Comparison of ENCODE assay signal across 12 mouse cellular contexts in genomic region chr10:52235461-52235860, GRCm38 (mm10). TPM values are rescaled to one million over a fixed set of nuclear protein-coding genes. Genes with fewer than 3 reads are reported as not detected.
DNase-seq lines count a peak whose midpoint lies in the region; ATAC-seq and TF ChIP-seq lines count a peak whose summit lies in the region.
"Had no signal": no experiment of that assay in that cellular context is flagged by ENCODE, and none has a peak within 500 bp of the region (broad histone marks: within the 10 kb centered on the region; RNA-seq: fewer than 3 reads in every experiment).

No protein-coding gene starts in this region.

- peaks cover 11% of the 10 kb centered on the region for H3K36me3 ChIP-seq in forebrain, embryonic 10.5 days (replicated peaks)
- no peaks in the 10 kb centered on the region for H3K36me3 ChIP-seq in forebrain, postnatal 0 days (ENCODE audit: insufficient read depth)
- no peaks in the 10 kb centered on the region for H3K36me3 ChIP-seq in lung, postnatal 0 days (ENCODE audit: insufficient read depth, low read length)
- H3K36me3 ChIP-seq in intestine, embryonic 14.5 days (ENCODE audit: control insufficient read depth, insufficient read depth, low read length), result no peaks in the 10 kb centered on the region
- no peaks in the 10 kb centered on the region for H3K36me3 ChIP-seq in neural tube, embryonic 15.5 days

- peak overlapping the region; percentile 74 for H3K4me3 ChIP-seq in forebrain, embryonic 10.5 days
- no peak overlapping the region for H3K4me3 ChIP-seq in forebrain, postnatal 0 days (ENCODE audit: low read depth, low read length)
- H3K4me3 ChIP-seq in lung, postnatal 0 days (ENCODE audit: low read depth, low read length), result peak overlapping the region; percentile 86; the same call in 1 of the 2 replicates
- peak overlapping the region; percentile 76 for H3K4me3 ChIP-seq in intestine, embryonic 14.5 days (ENCODE audit: low read depth, low read length)
- H3K4me3 ChIP-seq in neural tube, embryonic 15.5 days (replicated peaks), result peak overlapping the region; percentile 80
- H3K4me3 ChIP-seq in layer of hippocampus, adult 2 months, result no peak overlapping the region
- H3K4me3 ChIP-seq: erythroblast, embryonic 14.5 days had no signal

- H3K9ac ChIP-seq in forebrain, postnatal 0 days, result no peak overlapping the region
- H3K9ac ChIP-seq in lung, postnatal 0 days (replicated peaks; ENCODE audit: low read depth), result no peak overlapping the region
- H3K9ac ChIP-seq in intestine, embryonic 14.5 days (ENCODE audit: low read length), result no peak overlapping the region
- H3K9ac ChIP-seq in neural tube, embryonic 15.5 days (replicated peaks), result no peak overlapping the region

- 0 out of 2 replicates have a peak, but pooled peaks have one; percentile 19 for TF ChIP-seq EP300 in lung, postnatal 0 days (IDR thresholded peaks at IDR 0.05)

- 79% methylated on average over 5 of the region's 5 CpGs for WGBS in forebrain, embryonic 10.5 days
- WGBS in forebrain, postnatal 0 days, result 78% methylated on average over 5 of the region's 5 CpGs
- WGBS in lung, postnatal 0 days, result 71% methylated on average over 5 of the region's 5 CpGs
- WGBS in intestine, embryonic 14.5 days, result 79% methylated on average over 5 of the region's 5 CpGs
- WGBS in neural tube, embryonic 15.5 days, result 81% methylated on average over 5 of the region's 5 CpGs

- peaks cover 6% of the 10 kb centered on the region; the same call in 1 of the 2 replicates for H3K9me3 ChIP-seq in forebrain, embryonic 10.5 days
- no peaks in the 10 kb centered on the region for H3K9me3 ChIP-seq in forebrain, postnatal 0 days (ENCODE audit: low read length)
- H3K9me3 ChIP-seq in lung, postnatal 0 days (ENCODE audit: low read length), result no peaks in the 10 kb centered on the region
- H3K9me3 ChIP-seq in intestine, embryonic 14.5 days (ENCODE audit: control insufficient read depth, low read length), result no peaks in the 10 kb centered on the region
- no peaks in the 10 kb centered on the region for H3K9me3 ChIP-seq in neural tube, embryonic 15.5 days (replicated peaks)

- TF ChIP-seq CTCF in forebrain, postnatal 0 days (IDR thresholded peaks at IDR 0.05; ENCODE audit: low read depth), result no peak
- TF ChIP-seq CTCF in lung, postnatal 0 days (IDR thresholded peaks at IDR 0.05), result no peak
- no peak for TF ChIP-seq CTCF in layer of hippocampus, adult 2 months (conservative IDR thresholded peaks at IDR 0.05)

- no peak for ATAC-seq in forebrain, postnatal 0 days
- no peak for ATAC-seq in lung, postnatal 0 days
- no peak for ATAC-seq in intestine, embryonic 14.5 days (replicated peaks; ENCODE audit: low FRiP score, low TSS enrichment, low read depth)
- ATAC-seq in neural tube, embryonic 15.5 days (ENCODE audit: low FRiP score), result no peak

- H3K4me1 ChIP-seq in forebrain, embryonic 10.5 days, result peaks cover 20% of the 10 kb centered on the region
- 0 out of 2 replicates have a peak, but pooled peaks cover 5% of the 10 kb centered on the region for H3K4me1 ChIP-seq in forebrain, postnatal 0 days (ENCODE audit: insufficient read depth)
- peaks cover 7% of the 10 kb centered on the region for H3K4me1 ChIP-seq in lung, postnatal 0 days (ENCODE audit: insufficient read depth, low read depth, low read length)
- H3K4me1 ChIP-seq in intestine, embryonic 14.5 days (replicated peaks; ENCODE audit: control insufficient read depth, insufficient read depth, low read length), result peaks cover 5% of the 10 kb centered on the region
- peaks cover 18% of the 10 kb centered on the region for H3K4me1 ChIP-seq in neural tube, embryonic 15.5 days

- no peak overlapping the region; the same call in 1 of the 2 replicates for H3K4me2 ChIP-seq in forebrain, postnatal 0 days (ENCODE audit: low read depth)
- H3K4me2 ChIP-seq in lung, postnatal 0 days (replicated peaks; ENCODE audit: low read depth, low read length), result peak overlapping the region; percentile 90
- H3K4me2 ChIP-seq in intestine, embryonic 14.5 days (ENCODE audit: low read length), result peak overlapping the region; percentile 66
- peak overlapping the region; percentile 73 for H3K4me2 ChIP-seq in neural tube, embryonic 15.5 days

- H3K27ac ChIP-seq in forebrain, embryonic 10.5 days, result no peak overlapping the region
- H3K27ac ChIP-seq in forebrain, postnatal 0 days (ENCODE audit: low read depth, low read length), result no peak overlapping the region
- H3K27ac ChIP-seq in lung, postnatal 0 days (ENCODE audit: low read length), result 0 out of 2 replicates have a peak overlapping the region, but pooled peaks have one; percentile 1
- H3K27ac ChIP-seq in intestine, embryonic 14.5 days (ENCODE audit: low read depth), result no peak overlapping the region
- no peak overlapping the region; the same call in 1 of the 2 replicates for H3K27ac ChIP-seq in neural tube, embryonic 15.5 days (replicated peaks)
- H3K27ac ChIP-seq in layer of hippocampus, adult 2 months, result no peak overlapping the region

- H3K27me3 ChIP-seq in forebrain, embryonic 10.5 days (ENCODE audit: poor library complexity, severe bottlenecking), result peaks cover 8% of the 10 kb centered on the region
- no peaks in the 10 kb centered on the region for H3K27me3 ChIP-seq in forebrain, postnatal 0 days (ENCODE audit: insufficient read depth, low read length)
- H3K27me3 ChIP-seq in lung, postnatal 0 days (replicated peaks; ENCODE audit: insufficient read depth, low read length), result no peaks in the 10 kb centered on the region
- H3K27me3 ChIP-seq in intestine, embryonic 14.5 days (replicated peaks; ENCODE audit: control insufficient read depth, insufficient read depth, low read length), result no peaks in the 10 kb centered on the region
- H3K27me3 ChIP-seq in neural tube, embryonic 15.5 days (replicated peaks), result no peaks in the 10 kb centered on the region

- no peak for DNase-seq in forebrain, embryonic 10.5 days (ENCODE audit: extremely low spot score, low spot score)
- DNase-seq in forebrain, postnatal 0 days, result no peak
- no peak for DNase-seq in lung, postnatal 0 days (ENCODE audit: low spot score)
- DNase-seq in lung, postnatal 36 days, result no peak
- no peak for DNase-seq in intestine, embryonic 14.5 days (ENCODE audit: low spot score)
- DNase-seq in cerebellum, postnatal 25 days, result no peak
- no peak for DNase-seq in layer of hippocampus, adult 2 months (ENCODE audit: low spot score in 2 of 2)
- DNase-seq: kidney, adult 2 months had no signal

RNA-seq across cellular contexts. Expression of gene Dcbld1, which starts 2.0 kb away (rescaled TPM):
- polyA plus RNA-seq in forebrain, embryonic 10.5 days (2016; fragmentation: Nextera tagmentation; extraction: Ambion mirVana), result 25.3 and 26.8 TPM in 2 replicates
- 8.8 and 11.3 TPM in 2 replicates for total RNA-seq in forebrain, postnatal 0 days (2014; rRNA removed)
- 15.8 and 19.1 TPM in 2 replicates for polyA plus RNA-seq in forebrain, postnatal 0 days (2015; fragmentation: Nextera tagmentation; extraction: Ambion mirVana)
- 20.5 and 24.1 TPM in 2 replicates for polyA plus RNA-seq in lung, postnatal 0 days (2015; fragmentation: Nextera tagmentation; extraction: Ambion mirVana)
- polyA plus RNA-seq in intestine, embryonic 14.5 days (2014; fragmentation: Nextera tagmentation; extraction: Ambion mirVana), result 31.7 and 34.1 TPM in 2 replicates
- 25.1 and 29.6 TPM in 2 replicates for polyA plus RNA-seq in neural tube, embryonic 15.5 days (2015; fragmentation: Nextera tagmentation; extraction: Ambion mirVana)
- 1 to 10 TPM; 6.1 to 6.8 TPM for total RNA-seq in layer of hippocampus, adult 2 months (2021)

RNA-seq across cellular contexts. Expression of gene Ros1, which starts 40.4 kb away (rescaled TPM):
- not detected in 2 replicates for polyA plus RNA-seq in forebrain, embryonic 10.5 days (2016; fragmentation: Nextera tagmentation; extraction: Ambion mirVana)
- not detected in 2 replicates for total RNA-seq in forebrain, postnatal 0 days (2014; rRNA removed)
- not detected in 2 replicates for polyA plus RNA-seq in forebrain, postnatal 0 days (2015; fragmentation: Nextera tagmentation; extraction: Ambion mirVana)
- 1.2 and 1.4 TPM in 2 replicates for polyA plus RNA-seq in lung, postnatal 0 days (2015; fragmentation: Nextera tagmentation; extraction: Ambion mirVana)
- 0.55 and 0.87 TPM in 2 replicates for polyA plus RNA-seq in intestine, embryonic 14.5 days (2014; fragmentation: Nextera tagmentation; extraction: Ambion mirVana)
- polyA plus RNA-seq in neural tube, embryonic 15.5 days (2015; fragmentation: Nextera tagmentation; extraction: Ambion mirVana), result 0.08 TPM in 1 of 2 replicates, not detected in the other
- total RNA-seq in layer of hippocampus, adult 2 months (2021), result not detected
- total RNA-seq: neutrophil, adult 5-6 weeks had no signal
- polyA plus RNA-seq: erythroblast, embryonic 14.5 days; limb, embryonic 11.5 days had no signal

Comparison
In these comparisons a context has a peak if more than half of its experiments do, and no peak if none do; other contexts are left out.
1. H3K4me3 ChIP-seq: peak in forebrain, embryonic 10.5 days (single experiment), lung, postnatal 0 days (single experiment), intestine, embryonic 14.5 days (single experiment) and neural tube, embryonic 15.5 days (single experiment); none in forebrain, postnatal 0 days (single experiment) and layer of hippocampus, adult 2 months (single experiment).